Mouse (Mus musculus) megakaryocyte progenitor cell, adult 5-6 weeks (primary cell): ENCODE data around the gene Pls1. TPM values are rescaled to one million over a fixed set of nuclear protein-coding genes. Genes with fewer than 3 reads are reported as not detected.
A peak's percentile ranks its signal among the peaks of the same experiment; 100 is the strongest.

Source experiments
- ATAC-seq: replicated peaks from 2 replicates; pipeline ENCODE4 v1.8.0; 2016; ENCODE audit warnings: mild to moderate bottlenecking, moderate TSS enrichment, inconsistent platforms; ENCODE audit not compliant: poor library complexity
- total RNA-seq, 2 experiments: library from RNA; stranded (forward) in 1 of 2; stranded (reverse) in 1 of 2; fragments of 157-497, 149-512 nt in 1 of 2; fragments of 200-1000 nt in 1 of 2; gene quantifications; 2 replicates each; pipeline versions ENCODE4 v1.2.3 to v1.2.4; 2015 to 2017

Pls1 gene
- total RNA-seq, 2 experiments from 2014 or later: 0.12 TPM; not detected in 1

GRCm38 (mm10) chr9:95708943-95709342 lies 136.2 kb downstream of the Pls1 start:
- peak; percentile 78 for ATAC-seq

DNA sequence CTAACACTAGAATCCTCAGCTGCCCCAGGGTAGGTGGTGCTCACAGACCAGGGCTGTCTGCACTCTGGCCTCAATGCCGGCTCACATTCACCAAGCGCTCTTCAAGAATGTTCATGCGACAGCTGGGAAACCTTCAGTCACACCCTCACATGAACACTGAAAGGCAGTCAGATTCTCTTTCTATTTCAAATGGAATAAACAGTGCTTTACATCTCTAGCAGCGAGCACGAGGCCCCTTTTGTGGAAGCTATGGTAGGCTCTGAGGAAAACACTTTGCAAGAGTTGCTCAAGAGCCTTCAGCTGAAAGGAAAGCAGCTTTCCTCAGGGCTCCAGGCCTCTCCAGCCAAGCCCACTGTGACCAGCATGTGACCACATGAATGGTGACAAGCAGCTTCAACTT lies 139.7 kb downstream of the Pls1 start:
- ATAC-seq: no peak

GRCm38 (mm10) chr9:95704078-95704477 lies 141.0 kb downstream of the Pls1 start:
- ATAC-seq: no peak

Other genes starting within 250 kb of the Pls1 start
- gene Pcolce2, start 207.7 kb downstream of the Pls1 start, total RNA-seq (2015): not detected in 2 replicates
- 0.12 TPM in 1 of 2 replicates, not detected in the other for gene Pcolce2, start 207.7 kb downstream of the Pls1 start, total RNA-seq (2017)
- 0.39 TPM in 1 of 2 replicates, not detected in the other for gene Trpc1, start 94.9 kb downstream of the Pls1 start, total RNA-seq (2015)
- 0.33 TPM in 1 of 2 replicates, not detected in the other for gene Trpc1, start 94.9 kb downstream of the Pls1 start, total RNA-seq (2017)
- gene Atr, start 12.3 kb upstream of the Pls1 start, total RNA-seq (2015): 30.8 and 45.1 TPM in 2 replicates
- gene Atr, start 12.3 kb upstream of the Pls1 start, total RNA-seq (2017): 34.3 and 56.1 TPM in 2 replicates
- 23.9 and 35.8 TPM in 2 replicates for gene Xrn1, start 109.4 kb upstream of the Pls1 start, total RNA-seq (2015)
- gene Xrn1, start 109.4 kb upstream of the Pls1 start, total RNA-seq (2017): 13.5 and 30.4 TPM in 2 replicates